Mouse (Mus musculus): ENCODE data around the gene Ptpre. TPM values are rescaled to one million over a fixed set of nuclear protein-coding genes. Genes with fewer than 3 reads are reported as not detected.

Gene Ptpre
- total and polyA plus RNA-seq, 3 experiments: 2.3 to 6.9 (median 3.7) TPM

DNA sequence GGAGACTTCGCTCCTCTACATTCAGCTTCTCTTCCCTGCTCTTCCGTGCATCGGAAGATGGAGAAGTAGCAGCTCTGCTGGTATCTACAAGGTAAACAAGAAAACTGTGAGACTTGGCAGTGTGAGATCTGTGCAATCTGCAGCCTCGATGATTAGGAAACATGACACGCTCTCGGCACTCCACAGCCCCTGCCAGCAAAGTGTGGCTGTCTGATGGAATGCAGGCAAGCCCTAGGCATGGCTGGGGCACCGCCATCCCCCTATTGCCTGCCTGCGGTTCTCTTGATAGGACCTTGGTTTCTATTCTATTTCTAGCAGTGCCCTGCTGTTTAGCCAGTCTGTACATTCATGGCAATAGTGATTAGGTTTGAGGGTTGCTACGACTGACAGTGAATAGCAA, 59.7 kb downstream of the Ptpre start:
- in situ Hi-C loops (cut with MboI; ENCODE audit: low pct_ligation_motif_present, low pct_unique_long_range_greater_than_20kb, low sequenced_read_pairs): loop anchor here (10.0 kb wide), 1 partner anchor 92 kb away; no protein-coding TSS in a partner anchor
- no peak overlapping the region for H3K4me3 ChIP-seq (replicated peaks in 1 of 3; ENCODE audit: low read depth in 2 of 3, low read length in 2 of 3, poor library complexity in 1 of 3)
- H3K4me1 ChIP-seq (ENCODE audit: control insufficient read depth in 1 of 2, insufficient read depth in 2 of 2): peaks cover 22 to 59% of the 10 kb centered on the region in 2 experiments
- no peaks in the 10 kb centered on the region for H3K79me2 ChIP-seq (replicated peaks; ENCODE audit: control insufficient read depth, extremely low read depth, insufficient read depth, poor library complexity, severe bottlenecking)
- H3K4me2 ChIP-seq (ENCODE audit: insufficient read depth, low read depth, poor library complexity, severe bottlenecking): no peak overlapping the region
- TF ChIP-seq SIN3A (IDR thresholded peaks at IDR 0.05; ENCODE audit: low read length) (no peak), HCFC1 (IDR thresholded peaks at IDR 0.05; ENCODE audit: low read depth, low read length) (no peak), EP300 (IDR thresholded peaks at IDR 0.05; ENCODE audit: low read length) (no peak), ZKSCAN1 (IDR thresholded peaks at IDR 0.05; ENCODE audit: borderline replicate concordance, low read depth, low read length) (no peak), NRF1 (IDR thresholded peaks at IDR 0.05; ENCODE audit: low read depth, low read length) (no peak), KAT2A (IDR thresholded peaks at IDR 0.05; ENCODE audit: insufficient replicate concordance, low read length) (no peak)
- no peak overlapping the region for H3K9ac ChIP-seq (ENCODE audit: insufficient read depth, low read depth)
- DNase-seq (ENCODE audit: extremely low read depth): no peak
- H3K27me3 ChIP-seq (replicated peaks): no peaks in the 10 kb centered on the region
- no peak overlapping the region for H3K27ac ChIP-seq (ENCODE audit: insufficient read depth, low read depth)
- no peaks in the 10 kb centered on the region for H3K9me3 ChIP-seq (replicated peaks; ENCODE audit: low read length)
- H3K36me3 ChIP-seq (replicated peaks in 1 of 2; ENCODE audit: control insufficient read depth in 1 of 2, insufficient read depth in 1 of 2, low read length in 1 of 2): no peaks in the 10 kb centered on the region
- dilution Hi-C loops (cut with MboI; ENCODE audit: extremely low pct_ligation_motif_present, extremely low pct_unique_long_range_greater_than_20kb, low sequenced_read_pairs): no loop called here

DNA sequence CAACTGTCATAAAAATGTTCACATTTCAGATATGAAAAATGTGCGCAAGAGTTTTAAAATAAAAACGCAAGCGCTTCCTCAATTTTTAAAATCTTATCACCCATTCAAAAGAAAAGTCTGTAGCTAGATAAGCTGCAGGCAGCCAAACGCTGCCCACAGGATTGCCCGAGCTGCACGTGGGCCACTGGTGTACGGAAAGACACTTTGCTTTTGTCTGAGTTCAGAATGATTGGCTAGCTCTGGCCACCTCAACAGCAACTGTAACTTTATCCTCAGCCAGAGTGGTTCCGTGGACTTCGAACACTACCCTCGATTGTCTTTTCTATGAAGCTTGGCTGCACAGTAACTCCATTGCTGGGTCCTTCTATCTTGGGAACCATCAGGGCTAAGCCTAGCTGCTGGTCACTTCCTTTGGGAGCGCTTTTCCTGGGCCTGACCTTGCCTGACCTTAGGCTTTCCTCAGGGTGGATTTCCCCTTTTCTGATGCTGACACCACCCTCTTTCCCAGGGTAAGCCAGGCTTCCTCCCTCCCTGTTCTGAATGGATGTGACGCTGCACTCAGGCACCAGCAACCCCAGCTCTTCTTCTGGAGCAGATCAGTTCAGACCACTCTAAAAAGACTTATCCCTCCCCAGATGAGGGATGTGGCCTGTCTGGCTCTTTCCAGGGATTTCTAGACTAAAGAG, 60.5 kb downstream of the Ptpre start:
- H3K27me3 ChIP-seq (replicated peaks): no peaks in the 10 kb centered on the region
- no peaks in the 10 kb centered on the region for H3K79me2 ChIP-seq (replicated peaks; ENCODE audit: control insufficient read depth, extremely low read depth, insufficient read depth, poor library complexity, severe bottlenecking)
- dilution Hi-C loops (cut with MboI; ENCODE audit: extremely low pct_ligation_motif_present, extremely low pct_unique_long_range_greater_than_20kb, low sequenced_read_pairs) (no loop called here), in situ Hi-C loops (cut with MboI; ENCODE audit: low pct_ligation_motif_present, low pct_unique_long_range_greater_than_20kb, low sequenced_read_pairs) (loop anchor here (10.0 kb wide), 1 partner anchor 93 kb away; no protein-coding TSS in a partner anchor)
- peaks cover 22 to 62% of the 10 kb centered on the region in 2 experiments for H3K4me1 ChIP-seq (ENCODE audit: control insufficient read depth in 1 of 2, insufficient read depth in 2 of 2)
- TF ChIP-seq KAT2A (IDR thresholded peaks at IDR 0.05; ENCODE audit: insufficient replicate concordance, low read length) (no peak), BHLHE40 (IDR thresholded peaks at IDR 0.05; ENCODE audit: low read depth, low read length) (no peak), GABPA (IDR thresholded peaks at IDR 0.05; ENCODE audit: insufficient replicate concordance, low read depth, low read length) (no peak), CHD2 (IDR thresholded peaks at IDR 0.05; ENCODE audit: low read length) (no peak), UBTF (IDR thresholded peaks at IDR 0.05; ENCODE audit: low read depth, low read length) (no peak), NELFE (IDR thresholded peaks at IDR 0.05; ENCODE audit: low read depth, low read length) (no peak), CHD1 (IDR thresholded peaks at IDR 0.05; ENCODE audit: low read depth, low read length) (no peak), ZKSCAN1 (IDR thresholded peaks at IDR 0.05; ENCODE audit: borderline replicate concordance, low read depth, low read length) (no peak), HCFC1 (IDR thresholded peaks at IDR 0.05; ENCODE audit: low read depth, low read length) (no peak), JUN (IDR thresholded peaks at IDR 0.05; ENCODE audit: insufficient read depth, low read depth, low read length) (no peak), ELF1 (IDR thresholded peaks at IDR 0.05; ENCODE audit: low read depth, low read length) (no peak)
- DNase-seq (ENCODE audit: extremely low read depth): no peak
- no peaks in the 10 kb centered on the region for H3K36me3 ChIP-seq (replicated peaks in 1 of 2; ENCODE audit: control insufficient read depth in 1 of 2, insufficient read depth in 1 of 2, low read length in 1 of 2)
- H3K4me3 ChIP-seq (replicated peaks in 1 of 3; ENCODE audit: low read depth in 2 of 3, low read length in 2 of 3, poor library complexity in 1 of 3): no peak overlapping the region
- H3K9me3 ChIP-seq (replicated peaks; ENCODE audit: low read length): no peaks in the 10 kb centered on the region
- no peak overlapping the region for H3K9ac ChIP-seq (ENCODE audit: insufficient read depth, low read depth)
- H3K27ac ChIP-seq (ENCODE audit: insufficient read depth, low read depth): no peak overlapping the region
- no peak overlapping the region for H3K4me2 ChIP-seq (ENCODE audit: insufficient read depth, low read depth, poor library complexity, severe bottlenecking)
